Comparison of ENCODE assay signal across 8 mouse cellular contexts in genomic region chr1:91459059-91459809, GRCm38 (mm10). TPM values are rescaled to one million over a fixed set of nuclear protein-coding genes. Genes with fewer than 3 reads are reported as not detected.
DNase-seq lines count a peak whose midpoint lies in the region; ATAC-seq lines count a peak whose summit lies in the region.

Per2 (minus strand) TSS chr1:91459324.

- H3K27me3 ChIP-seq in intestine, embryonic 16.5 days (replicated peaks; ENCODE audit: control insufficient read depth, insufficient read depth, low read length) = no peaks in the 10 kb centered on the region
- H3K27me3 ChIP-seq in midbrain, embryonic 10.5 days (ENCODE audit: low read depth, poor library complexity, severe bottlenecking) = peaks cover 29% of the 10 kb centered on the region

- peak within 1 kb of the TSS; percentile 84 for H3K4me2 ChIP-seq in intestine, embryonic 16.5 days (ENCODE audit: low read depth, low read length)

- H3K4me3 ChIP-seq in intestine, embryonic 16.5 days (ENCODE audit: low read length) = peak within 1 kb of the TSS; percentile 87
- peak within 1 kb of the TSS; percentile 76 for H3K4me3 ChIP-seq in midbrain, embryonic 10.5 days

- WGBS in intestine, embryonic 16.5 days = under 1% methylated on average over 91 of the region's 91 CpGs
- under 1% methylated on average over 91 of the region's 91 CpGs for WGBS in midbrain, embryonic 10.5 days

- peak; percentile 99 for DNase-seq in adrenal gland, postnatal 10 days
- peak; percentile 99 for DNase-seq in embryo, embryonic 9.5 days (ENCODE audit: extremely low spot score)
- DNase-seq in gastrocnemius, postnatal 4 days (ENCODE audit: low spot score in 2 of 2) = peak; percentile 92 to 98
- DNase-seq in left cerebral cortex, postnatal 36 days (ENCODE audit: low spot score in 2 of 2) = peak; percentile 99 to 100
- peak; percentile 99 for DNase-seq in midbrain, embryonic 10.5 days (ENCODE audit: low spot score)
- peak; percentile 99 for DNase-seq in right cerebral cortex, postnatal 36 days (ENCODE audit: low spot score in 2 of 2)
- DNase-seq in urinary bladder, postnatal 4 days (ENCODE audit: low spot score in 2 of 2) = peak; percentile 97

- intact Hi-C loops in left cerebral cortex, postnatal 36 days (cut with DNase I) = no loop called here

- H3K4me1 ChIP-seq in intestine, embryonic 16.5 days (ENCODE audit: control insufficient read depth, insufficient read depth, low read length) = peaks cover 53% of the 10 kb centered on the region
- peaks cover 63% of the 10 kb centered on the region for H3K4me1 ChIP-seq in midbrain, embryonic 10.5 days

- H3K36me3 ChIP-seq in intestine, embryonic 16.5 days (ENCODE audit: control insufficient read depth, insufficient read depth, low read length) = no peaks in the 10 kb centered on the region
- H3K36me3 ChIP-seq in midbrain, embryonic 10.5 days = no peaks in the 10 kb centered on the region

- peak; percentile 85 for ATAC-seq in intestine, embryonic 16.5 days

- H3K27ac ChIP-seq in intestine, embryonic 16.5 days (ENCODE audit: low read length) = peak within 1 kb of the TSS; percentile 100
- H3K27ac ChIP-seq in midbrain, embryonic 10.5 days (replicated peaks) = peak within 1 kb of the TSS; percentile 77

- H3K9ac ChIP-seq in intestine, embryonic 16.5 days (ENCODE audit: low read depth, low read length) = peak within 1 kb of the TSS; percentile 87

- no peaks in the 10 kb centered on the region for H3K9me3 ChIP-seq in intestine, embryonic 16.5 days (ENCODE audit: control insufficient read depth, low read length)
- H3K9me3 ChIP-seq in midbrain, embryonic 10.5 days (replicated peaks) = no peaks in the 10 kb centered on the region

RNA-seq across cellular contexts. Expression of gene Per2, which starts in this region (rescaled TPM):
- total RNA-seq in adrenal gland, postnatal 10 days (2021) = 10 to 100 TPM; 15.6 to 37.9 TPM
- 1 to 10 TPM; 7.2 to 8.6 TPM for total RNA-seq in gastrocnemius, postnatal 4 days (2021)
- 8.9 and 11.7 TPM in 2 replicates for polyA plus RNA-seq in intestine, embryonic 16.5 days (2015; fragmentation: Nextera tagmentation; extraction: Ambion mirVana)
- 10 to 100 TPM; 28.9 to 37.8 TPM for total RNA-seq in left cerebral cortex, postnatal 36 days (2021)
- polyA plus RNA-seq in midbrain, embryonic 10.5 days (2016; fragmentation: Nextera tagmentation; extraction: Ambion mirVana) = 2.5 and 4.0 TPM in 2 replicates

Comparison
In these comparisons a context has a peak if more than half of its experiments do, and no peak if none do; other contexts are left out.
1. Peak in every context shown above with its lines: DNase-seq, ATAC-seq, H3K4me3 ChIP-seq and H3K27ac ChIP-seq.